Mouse (Mus musculus) cerebellum, adult 8-10 months (tissue): Measurements from ENCODE around the gene Leo1.
"Not testable (repeated sequence)": the region's sequence is repeated elsewhere in the genome, so short reads cannot be mapped to it uniquely, and the experiment has no call there.

Source experiments
- DNase-seq: peaks from one replicate; pipeline ENCODE4 v3.0.0; 2022

Gene Leo1

DNA sequence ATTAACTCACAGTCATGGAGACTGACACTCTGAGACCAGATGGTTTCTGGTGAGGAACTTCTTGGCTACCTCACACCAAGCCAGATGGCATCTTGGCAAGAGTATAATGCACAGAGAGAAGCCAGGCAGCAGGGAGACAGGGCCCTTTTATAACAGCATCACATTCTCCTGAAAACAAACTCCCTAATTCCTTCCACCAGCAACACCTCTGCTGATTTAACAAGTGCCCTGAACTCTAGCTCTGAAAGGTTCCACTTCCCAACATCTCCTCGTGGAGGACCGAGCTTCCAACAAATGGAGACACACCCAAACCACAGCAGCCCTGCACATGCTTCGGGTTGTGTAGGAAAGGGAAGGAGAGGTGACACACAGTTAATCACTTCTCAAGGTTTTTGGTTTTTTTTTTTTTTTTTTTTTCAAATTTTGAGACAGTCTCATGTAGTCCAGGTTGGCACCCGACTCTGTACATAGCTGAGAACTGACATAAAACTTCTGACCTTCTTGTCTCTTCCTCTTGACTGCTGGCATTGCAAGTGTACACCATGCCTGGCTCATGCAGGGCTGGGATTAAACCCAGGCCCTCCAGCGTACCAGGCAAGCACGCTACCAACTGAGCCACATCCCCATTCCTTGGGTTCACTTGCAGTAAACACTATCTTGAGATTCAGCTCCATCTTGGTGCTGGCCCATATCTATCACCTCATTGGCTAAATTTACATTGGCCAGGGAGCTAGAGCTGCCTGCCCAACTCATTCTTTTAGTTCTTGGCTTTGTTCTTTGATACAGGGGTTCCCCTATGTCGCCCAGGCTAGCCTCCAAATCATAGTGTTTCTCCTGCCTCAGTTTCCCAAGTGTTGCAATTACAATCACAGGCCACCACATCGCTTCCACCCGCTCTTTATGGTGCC is 13.7 kb upstream of the Leo1 start:
- peak; percentile 83 for DNase-seq

DNA sequence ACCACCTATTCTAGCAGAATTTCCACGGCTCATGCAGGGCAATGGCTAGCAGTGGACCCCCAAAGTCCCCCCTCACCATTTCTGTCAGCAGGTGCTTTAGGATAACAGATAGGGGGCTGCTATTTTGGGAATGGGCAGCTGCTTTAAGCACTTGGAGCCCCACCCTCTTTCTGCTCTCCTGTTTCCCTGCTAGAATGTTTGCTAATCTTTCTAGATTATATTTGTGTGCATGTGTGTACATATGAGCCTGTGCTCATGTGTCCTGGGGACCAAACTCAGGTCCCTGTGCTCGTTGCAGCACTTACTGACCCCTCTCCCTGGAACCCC is 13.1 kb upstream of the Leo1 start:
- no peak for DNase-seq

DNA sequence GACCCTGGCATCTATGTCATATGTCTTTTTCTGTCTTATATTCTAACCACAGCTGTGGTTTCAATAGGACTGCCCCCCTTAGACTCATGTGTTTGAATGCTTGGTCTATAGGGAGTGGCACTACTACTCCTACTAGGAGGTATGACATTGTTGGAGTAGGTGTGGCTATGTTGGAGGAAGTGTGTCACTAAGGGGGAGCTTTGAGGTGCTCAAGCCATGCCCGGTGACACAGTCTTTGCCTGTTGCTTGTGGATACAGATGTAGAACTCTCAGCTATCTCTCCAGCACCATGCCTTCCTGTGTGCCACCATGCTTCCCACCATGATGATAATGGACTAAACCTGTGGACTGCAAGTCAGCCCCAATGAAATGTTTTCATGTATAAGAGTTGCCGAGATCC is 12.3 kb upstream of the Leo1 start:
- DNase-seq = no peak

DNA sequence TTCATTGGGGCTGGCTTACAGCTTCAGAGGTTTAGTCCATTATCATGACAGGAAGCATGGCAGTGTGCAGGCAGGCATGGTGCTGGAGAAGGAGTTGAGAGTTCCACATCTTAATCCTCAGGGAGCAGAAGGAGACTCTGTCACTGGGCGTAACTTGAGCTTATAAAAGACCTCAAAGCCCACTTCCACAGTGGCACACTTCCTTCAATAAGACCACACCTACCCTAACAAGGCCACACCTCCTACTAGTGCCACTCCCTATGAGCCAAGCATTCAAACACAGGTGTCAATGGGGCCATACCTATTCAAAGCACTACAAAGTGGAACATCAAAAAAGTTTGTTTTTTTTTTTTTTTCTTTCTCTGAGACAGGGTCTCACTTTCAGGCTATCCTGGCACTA is 11.7 kb upstream of the Leo1 start:
- no peak for DNase-seq

DNA sequence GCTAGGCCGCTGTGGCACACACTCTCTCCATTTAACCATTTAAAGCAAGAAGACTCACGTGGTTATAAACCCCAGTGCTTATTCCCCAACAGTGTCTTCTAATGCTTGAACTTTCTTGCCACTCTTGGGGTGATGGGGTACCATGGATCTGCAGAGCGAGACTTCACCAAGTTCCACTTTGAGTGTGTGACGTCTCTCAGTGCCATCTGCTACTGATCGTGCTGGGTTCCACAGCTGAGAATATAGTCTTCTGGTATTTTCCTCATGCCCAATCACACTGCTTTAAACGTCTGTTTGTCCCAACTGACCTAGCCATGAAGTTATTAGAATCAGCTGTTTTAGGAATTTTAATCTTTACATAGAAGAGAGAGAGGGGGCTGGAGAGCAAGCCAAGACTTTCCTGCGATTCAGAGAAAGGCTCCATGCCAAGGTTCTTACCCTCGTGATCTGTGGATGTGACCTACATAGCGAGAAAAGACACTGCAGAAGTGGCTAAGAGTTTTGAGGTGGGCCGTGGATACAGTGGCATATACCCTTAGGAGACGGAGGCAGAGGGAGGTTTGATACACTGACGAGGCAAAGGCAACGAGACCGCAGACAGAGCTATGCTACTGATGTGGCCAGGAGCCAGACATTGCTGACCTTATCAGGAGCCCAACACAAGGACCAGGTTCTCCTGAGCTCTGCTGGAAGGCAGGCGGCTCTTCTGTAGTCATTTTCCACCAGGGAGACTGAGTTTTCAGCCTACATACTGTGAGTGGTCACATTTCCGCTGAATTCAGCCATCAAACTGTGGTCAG is 10.3 kb upstream of the Leo1 start:
- peak; percentile 70 for DNase-seq

DNA sequence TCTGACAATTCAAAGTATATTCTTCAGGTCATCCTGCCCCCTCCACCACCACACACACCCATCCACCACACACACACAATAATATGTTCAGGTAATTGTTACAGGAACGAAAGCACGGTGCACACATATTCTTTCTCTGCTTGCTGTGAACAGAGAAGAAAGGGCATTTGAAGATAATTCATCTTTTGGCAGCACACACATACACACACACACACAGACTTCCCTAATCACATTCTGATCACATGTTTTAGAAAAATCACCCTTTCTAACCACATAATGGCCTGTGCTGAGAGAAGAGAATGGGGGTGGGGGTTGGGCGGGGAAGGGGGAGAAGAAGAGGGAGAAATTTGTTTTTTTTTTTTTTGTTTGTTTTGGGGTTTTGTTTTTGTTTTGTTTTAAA is 8.6 kb upstream of the Leo1 start:
- no peak for DNase-seq

DNA sequence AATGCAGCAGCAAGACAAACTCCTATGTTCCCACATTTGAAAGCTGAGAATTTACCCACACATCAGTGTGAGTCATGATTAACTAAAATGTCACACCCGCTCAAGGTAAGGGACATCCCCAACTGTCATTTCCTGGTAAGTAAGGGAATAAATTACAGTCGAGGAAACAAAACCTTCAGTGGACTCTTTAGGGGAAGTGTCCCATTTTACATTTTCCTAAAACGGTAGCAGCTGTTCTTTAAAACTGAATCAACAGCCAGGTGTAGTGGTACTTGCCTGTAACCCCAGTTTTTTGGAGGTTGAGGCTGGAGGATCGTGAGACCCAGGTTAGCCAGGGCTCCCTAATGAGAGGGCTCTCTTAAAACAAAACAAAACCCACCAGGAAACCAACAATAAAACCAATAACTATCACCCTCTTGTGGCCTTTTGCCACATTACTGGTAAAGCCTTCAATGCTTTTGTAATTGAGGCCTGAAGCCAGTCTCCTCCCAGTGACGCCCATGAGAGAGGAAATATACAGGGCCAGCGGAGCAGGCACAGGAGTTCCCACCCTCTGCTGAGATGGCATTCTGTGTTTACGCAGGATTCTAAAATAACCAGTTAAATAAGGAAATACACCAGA is 7.0 kb upstream of the Leo1 start:
- peak; percentile 50 for DNase-seq

DNA sequence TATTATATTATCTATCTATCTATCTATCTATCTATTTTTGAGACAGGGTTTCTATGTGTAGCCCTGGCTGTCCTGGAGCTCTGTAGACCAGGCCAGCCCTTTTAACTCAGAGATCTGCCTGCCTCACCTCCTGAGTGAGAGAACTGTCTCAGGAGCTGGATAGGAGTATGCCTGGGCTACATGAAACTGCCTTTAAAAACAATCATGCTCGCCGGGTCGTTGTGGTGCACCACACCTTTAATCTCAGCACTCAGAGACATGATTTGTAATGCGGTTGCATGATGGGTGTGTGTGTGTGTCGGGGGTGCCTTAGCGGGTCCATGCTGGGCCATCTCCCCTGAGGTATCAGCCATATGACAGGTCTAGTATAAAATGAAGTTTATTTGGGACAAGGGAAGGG is 6.5 kb upstream of the Leo1 start:
- DNase-seq = no peak

DNA sequence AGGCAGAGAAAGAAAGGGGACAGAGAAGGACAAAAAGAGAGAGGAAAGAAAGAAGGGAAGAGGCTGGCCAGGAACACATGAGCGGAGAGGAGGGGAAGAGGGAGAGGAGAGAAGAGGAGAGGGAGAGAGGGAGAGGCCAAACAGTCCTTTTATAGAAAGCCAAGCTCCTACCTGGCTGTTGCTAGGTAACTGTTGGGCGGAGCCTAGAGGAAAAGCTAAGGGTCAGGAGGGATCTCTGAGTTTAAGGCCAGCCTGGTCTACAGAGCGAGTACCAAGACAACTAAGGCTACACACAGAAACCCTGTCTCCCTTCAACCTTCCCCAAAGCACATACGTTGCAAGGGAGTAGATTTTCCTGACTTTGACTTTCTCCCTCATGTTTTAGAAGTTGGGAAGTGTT is 6.0 kb upstream of the Leo1 start:
- no peak for DNase-seq

DNA sequence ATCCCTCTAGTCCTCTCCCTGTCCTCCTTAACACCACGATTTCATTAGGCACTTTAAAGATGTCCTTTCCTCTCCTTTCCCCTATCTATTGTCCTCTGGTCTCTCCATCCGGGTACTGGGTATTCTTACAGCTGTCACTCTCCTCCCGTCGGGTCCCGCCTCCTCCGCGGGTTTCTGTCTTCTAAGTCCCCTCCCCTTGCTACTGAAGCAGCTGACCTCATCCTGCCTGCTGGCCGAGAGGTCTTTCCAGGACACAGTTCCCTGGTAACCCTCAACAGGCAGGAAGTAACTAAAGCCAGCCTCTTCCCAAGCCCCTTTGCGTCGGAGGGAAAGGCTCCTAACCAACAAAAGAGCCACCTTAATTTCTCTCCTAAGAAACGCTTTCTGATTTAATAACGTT is 5.4 kb upstream of the Leo1 start:
- DNase-seq = peak; percentile 43

DNA sequence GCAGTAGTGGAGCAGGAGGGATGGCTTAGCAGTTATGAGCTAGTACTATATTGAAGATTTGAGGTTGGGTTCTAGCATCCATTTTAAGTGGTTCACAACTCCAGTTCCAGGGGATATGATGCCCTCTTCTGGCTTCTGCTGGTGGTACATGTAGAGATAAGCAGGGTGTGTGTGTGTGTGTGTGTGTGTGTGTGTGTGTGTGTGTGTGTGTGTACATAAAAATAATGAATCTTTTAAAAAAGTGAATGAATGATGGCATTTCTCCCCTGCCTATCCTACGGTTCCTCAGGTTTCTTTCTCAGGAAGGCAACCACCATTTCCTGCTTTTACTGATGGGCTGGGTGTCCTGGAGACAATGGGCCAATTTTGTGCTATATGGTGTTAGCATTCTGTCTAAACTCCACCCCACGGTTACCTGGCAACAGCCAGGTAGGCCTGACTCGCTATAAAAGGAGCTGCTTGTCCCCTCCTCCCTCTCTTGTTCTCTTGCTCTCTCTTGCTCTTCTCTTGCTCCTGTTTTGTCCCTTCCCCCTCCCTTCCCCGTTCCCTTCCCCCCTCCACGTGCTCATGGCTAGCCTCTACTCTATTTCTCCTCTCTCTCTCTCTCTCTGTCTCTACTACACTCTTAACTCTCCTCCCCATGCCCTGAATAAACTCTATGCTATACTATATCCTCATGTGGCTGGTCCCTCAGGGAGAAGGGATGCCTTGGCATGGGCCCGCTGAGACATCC is 3.5 kb upstream of the Leo1 start:
- peak; percentile 30 for DNase-seq

DNA sequence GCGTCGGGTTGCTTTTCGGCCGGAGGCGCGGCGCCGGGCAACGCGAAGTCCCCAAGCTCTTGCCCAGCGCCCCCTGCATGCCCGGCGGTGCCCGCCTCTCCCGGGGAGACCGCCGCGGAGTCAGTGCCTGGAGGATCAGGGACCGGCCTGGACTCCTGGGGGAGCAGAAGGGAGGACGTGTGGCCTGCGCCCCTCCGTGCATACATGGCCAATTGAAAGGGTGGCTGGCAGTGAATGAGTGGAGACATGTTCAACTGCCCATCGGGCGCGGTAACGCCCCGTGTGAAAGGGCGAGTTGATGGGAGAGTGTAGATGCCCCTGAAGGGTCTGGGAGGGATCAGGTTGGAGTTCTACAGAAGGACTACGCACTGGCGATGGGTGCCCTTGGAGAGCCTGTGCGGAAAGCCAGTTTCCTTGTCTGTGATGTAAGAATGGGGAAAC is 387 bp downstream of the Leo1 start:
- DNase-seq = no peak

DNA sequence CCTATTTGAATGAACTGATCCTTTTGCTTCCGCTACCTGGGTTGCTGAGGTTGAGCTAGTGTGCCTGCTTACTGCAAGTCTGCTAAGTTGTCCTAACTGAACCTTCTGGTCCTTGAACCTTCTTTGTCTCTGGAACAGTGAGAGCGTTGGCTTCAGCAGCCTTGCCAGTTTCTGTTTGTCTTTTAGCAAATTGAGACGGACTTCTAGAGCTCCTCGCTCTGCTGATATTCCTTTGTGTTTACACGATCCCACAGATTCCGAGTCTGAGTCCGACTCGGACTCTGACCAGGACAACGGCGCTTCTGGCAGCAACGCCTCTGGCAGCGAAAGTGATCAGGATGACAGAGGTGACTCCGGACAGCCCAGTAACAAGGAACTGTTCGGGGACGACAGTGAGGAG is 3.7 kb downstream of the Leo1 start:
- DNase-seq = no peak

DNA sequence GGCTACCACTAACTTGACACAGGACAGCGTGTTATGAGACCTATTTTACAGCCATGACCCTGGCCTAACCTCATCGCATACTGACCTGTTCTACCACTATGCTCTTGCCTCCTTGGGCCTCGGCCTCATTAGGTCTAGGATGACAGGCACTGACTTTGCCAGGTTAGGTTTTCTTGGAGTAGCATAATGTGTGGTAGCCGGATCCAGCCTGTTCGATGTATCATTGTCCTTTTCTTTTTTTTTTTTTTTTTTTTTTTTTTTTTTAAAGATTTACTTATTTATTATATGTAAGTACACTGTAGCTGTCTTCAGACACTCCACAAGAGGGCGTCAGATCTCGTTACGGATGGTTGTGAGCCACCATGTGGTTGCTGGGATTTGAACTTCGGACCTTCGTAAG is 5.2 kb downstream of the Leo1 start:
- DNase-seq = not testable (repeated sequence)

DNA sequence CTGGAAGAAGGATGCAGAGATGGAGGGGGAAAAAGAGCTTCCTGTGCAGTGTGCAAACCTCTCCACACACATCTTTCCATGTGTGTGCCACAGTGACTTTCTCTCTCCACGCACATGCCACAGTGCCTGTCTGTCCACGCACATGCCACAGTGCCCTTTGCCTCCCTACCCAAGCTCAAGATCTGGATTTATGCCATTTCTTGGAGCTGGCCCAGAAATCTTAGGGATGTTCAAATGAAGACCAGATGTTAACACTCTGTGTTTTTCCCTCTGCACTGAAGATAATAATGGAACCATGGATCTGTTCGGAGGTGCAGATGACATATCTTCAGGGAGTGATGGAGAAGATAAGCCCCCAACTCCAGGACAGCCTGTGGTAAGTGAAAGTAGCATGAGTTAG is 6.7 kb downstream of the Leo1 start:
- DNase-seq = no peak

DNA sequence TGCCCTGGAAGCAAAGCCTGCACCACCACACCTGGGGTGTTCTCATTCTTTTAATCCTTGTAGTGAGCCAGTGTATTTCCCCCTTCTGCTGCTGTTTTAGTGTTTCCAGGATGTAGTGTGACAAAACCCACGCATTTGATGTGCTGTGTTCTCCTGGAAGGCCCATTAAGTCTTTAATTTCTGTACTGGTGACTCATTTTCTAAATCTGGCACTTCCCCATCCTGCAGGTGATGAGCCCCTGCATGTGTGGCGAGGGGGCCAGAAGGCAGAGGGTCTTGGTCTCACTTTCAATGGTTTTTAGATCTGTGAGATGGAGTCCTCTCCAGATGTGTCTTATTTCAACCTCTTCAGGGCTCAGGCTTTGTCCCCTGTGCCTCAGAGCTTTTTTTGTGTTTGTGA is 12.7 kb downstream of the Leo1 start:
- DNase-seq = no peak

DNA sequence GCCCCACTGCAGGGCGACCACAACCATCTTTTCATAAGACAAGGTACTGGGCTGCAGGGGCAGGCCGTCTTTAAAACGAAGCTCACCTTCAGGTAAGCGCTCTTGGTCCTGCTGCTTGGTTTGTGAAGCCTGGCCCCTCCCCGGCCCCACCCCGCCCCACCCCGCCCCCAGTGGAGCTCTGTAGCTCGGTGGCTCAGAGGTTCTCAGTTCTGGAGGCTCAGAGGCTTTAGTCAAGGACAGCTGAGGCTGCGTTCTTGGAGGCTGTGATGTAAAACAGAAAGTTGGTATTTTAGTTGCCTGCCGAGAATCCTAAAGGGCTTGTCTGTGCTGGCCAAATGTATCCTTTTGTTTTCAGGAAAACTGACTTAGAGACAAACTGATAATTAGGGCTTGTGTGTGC is 14.4 kb downstream of the Leo1 start:
- no peak for DNase-seq

DNA sequence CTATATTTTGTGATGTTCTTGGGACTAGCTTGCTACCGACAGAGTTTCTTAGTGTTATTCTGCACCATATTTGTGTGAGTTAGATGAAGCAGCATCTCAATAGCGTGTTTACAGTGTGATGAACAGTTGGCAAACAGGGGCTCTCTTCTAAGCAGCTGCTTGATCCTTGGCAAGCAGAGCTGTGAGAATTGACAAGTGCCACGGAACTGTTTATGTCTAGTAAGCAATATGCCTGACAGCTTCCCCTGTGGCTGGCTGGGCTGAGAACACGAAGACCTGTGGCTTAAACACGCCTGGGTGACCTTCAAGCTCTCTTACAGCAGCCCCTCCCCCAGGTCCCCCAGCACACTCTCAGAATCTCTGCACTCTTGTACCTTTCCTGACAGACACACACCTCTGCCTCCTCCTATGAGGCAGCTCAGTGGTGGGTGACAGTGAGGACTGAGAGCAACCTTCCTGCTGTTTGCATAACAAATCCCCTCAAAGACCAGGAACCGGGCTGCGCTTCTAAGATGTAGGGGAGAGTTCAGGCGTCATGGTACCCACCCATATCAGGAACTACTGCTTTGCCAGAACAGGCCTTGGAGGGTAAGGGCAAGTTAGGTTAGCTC is 21.8 kb downstream of the Leo1 start:
- DNase-seq = no peak

DNA sequence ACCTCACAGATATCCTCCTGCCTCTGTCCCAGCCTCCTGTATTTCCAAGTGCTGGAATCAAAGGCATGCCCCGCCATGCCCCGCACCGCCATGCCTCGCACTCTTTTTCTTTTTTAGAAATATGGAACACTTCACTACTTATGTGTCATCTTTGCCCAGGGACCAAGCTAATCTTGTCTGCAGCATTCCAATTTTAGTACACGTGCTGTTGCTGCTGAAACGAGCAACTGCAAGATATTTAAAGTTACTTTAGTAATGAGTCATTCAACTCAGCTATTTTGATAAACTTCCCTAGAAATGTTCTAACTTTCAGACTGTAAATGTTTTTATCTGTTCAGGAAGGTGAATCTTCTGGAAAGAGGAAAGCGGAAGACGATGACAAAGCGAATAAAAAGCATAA is 24.5 kb downstream of the Leo1 start:
- no peak for DNase-seq

DNA sequence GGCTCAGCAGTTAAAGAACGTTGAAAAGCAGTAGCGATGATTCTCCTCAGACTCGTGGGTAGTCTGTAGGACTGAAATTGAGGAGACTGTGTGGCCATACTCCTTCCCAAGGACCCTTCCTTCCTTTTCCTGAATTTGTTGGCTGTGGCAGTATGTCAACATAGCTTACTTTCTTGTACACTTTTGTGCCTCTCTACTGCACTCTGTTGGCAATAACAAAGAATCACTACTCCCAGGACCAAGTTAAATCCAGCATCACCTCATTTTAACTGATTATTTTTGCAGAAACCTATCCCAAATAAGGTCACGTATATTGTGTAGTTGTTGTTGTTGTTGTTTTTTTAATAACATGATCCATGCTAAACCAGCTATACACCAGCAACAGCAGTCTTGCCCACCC is 25.3 kb downstream of the Leo1 start:
- DNase-seq = no peak

DNA sequence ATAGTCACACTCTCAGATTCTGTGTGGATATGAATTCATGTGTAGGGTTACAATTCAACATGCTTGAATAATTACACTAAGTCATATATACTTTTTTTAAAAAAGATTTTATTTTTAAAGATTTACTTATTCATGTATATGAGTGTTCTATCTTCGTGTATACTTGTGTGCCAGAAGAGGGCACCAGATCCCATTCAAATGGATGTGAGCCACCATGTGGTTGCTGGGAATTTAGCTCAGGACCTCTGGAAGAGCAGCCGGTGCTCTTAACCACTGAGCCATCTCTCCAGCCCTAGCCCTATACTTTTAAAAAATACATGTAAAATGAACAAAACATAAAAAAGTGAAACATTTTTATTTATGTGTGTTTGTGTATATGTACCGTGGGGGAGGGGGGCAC is 26.3 kb downstream of the Leo1 start:
- no peak for DNase-seq

DNA sequence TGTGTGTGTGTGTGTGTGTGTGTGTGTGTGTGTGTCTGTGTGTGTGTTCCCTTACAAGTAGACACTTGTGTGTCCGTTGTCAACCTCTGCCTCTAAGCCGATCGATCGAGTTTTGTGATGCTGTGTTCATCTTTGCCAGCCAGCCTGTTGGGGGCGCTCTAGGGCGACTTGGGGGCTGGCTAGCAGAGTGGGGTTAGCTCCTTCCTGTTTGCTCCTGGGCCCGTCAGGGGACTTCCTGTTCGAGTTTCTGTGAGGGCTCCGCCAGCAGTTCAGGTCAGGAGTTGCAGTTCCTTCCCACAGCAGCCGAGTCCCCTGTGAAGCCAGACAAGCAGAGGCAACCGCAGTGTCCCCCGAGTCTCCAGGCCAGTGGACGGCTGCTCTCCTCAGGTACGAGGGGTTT is 27.0 kb downstream of the Leo1 start:
- no peak for DNase-seq

DNA sequence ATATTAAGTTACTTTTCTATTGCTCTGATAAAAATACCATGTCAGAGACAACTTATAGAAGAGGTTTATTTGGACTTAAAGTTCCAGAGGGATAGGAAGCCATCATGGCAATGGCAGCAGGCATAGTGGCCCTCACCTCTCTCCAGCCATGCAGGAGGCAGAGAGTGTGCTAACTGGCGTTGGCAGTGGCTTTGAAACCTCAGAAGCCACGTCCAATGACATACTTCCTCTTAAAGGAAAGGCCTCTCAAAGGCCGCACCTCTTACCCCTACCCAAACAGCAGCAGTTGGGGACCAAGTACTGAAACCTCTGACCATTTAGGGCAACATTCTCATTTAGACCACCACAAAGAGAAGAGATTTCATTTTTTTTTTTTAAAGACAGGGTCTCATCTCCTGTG is 35.9 kb downstream of the Leo1 start:
- DNase-seq = no peak
